Mouse (Mus musculus): ENCODE results near the gene Pls1. TPM values are rescaled to one million over a fixed set of nuclear protein-coding genes. Genes with fewer than 3 reads are reported as not detected.

Pls1 gene
- total RNA-seq, 2 experiments from 2014 or later, result 0.18 to 0.26 TPM

Other genes with a start within 250 kb of the Pls1 start
- 10 to 100 TPM; 10.8 to 13.6 TPM for gene Pcolce2, start 207.7 kb downstream of the Pls1 start, total RNA-seq (2021)
- gene Trpc1, start 94.9 kb downstream of the Pls1 start, total RNA-seq (2021), result 1 to 10 TPM; 8.2 to 9.5 TPM
- 10 to 100 TPM; 15.4 to 16.9 TPM for gene Atr, start 12.3 kb upstream of the Pls1 start, total RNA-seq (2021)
- 10 to 100 TPM; 26.1 to 28.3 TPM for gene Xrn1, start 109.4 kb upstream of the Pls1 start, total RNA-seq (2021)